17 mouse cellular contexts compared by ENCODE assay signal in genomic region chr11:95896446-95897179, GRCm38 (mm10). TPM values are rescaled to one million over a fixed set of nuclear protein-coding genes. Genes with fewer than 3 reads are reported as not detected.
A peak's percentile ranks its signal among the peaks of the same experiment; 100 is the strongest.
DNase-seq lines count a peak whose midpoint lies in the region; ATAC-seq lines count a peak whose summit lies in the region.
"Had no signal": no experiment of that assay in that cellular context is flagged by ENCODE, and none has a peak within 500 bp of the region (broad histone marks: within the 10 kb centered on the region; RNA-seq: fewer than 3 reads in every experiment).

No protein-coding gene starts in this region.

- H3K4me2 ChIP-seq in forebrain, embryonic 16.5 days (ENCODE audit: low read length) = no peak overlapping the region
- H3K4me2 ChIP-seq: embryonic facial prominence, embryonic 12.5 days; limb, embryonic 12.5 days; neural tube, embryonic 12.5 days had no signal

- H3K9me3 ChIP-seq in forebrain, embryonic 16.5 days (ENCODE audit: control insufficient read depth, low read length) = no peaks in the 10 kb centered on the region
- H3K9me3 ChIP-seq: embryonic facial prominence, embryonic 12.5 days; limb, embryonic 12.5 days; neural tube, embryonic 12.5 days had no signal

- no peaks in the 10 kb centered on the region for H3K4me1 ChIP-seq in forebrain, embryonic 16.5 days (replicated peaks; ENCODE audit: control insufficient read depth, insufficient read depth, low read length)
- H3K4me1 ChIP-seq: embryonic facial prominence, embryonic 12.5 days; limb, embryonic 12.5 days; neural tube, embryonic 12.5 days had no signal

- H3K9ac ChIP-seq in forebrain, embryonic 16.5 days (replicated peaks; ENCODE audit: low read depth, low read length) = no peak overlapping the region
- H3K9ac ChIP-seq: embryonic facial prominence, embryonic 12.5 days; limb, embryonic 12.5 days; neural tube, embryonic 12.5 days had no signal

- no peaks in the 10 kb centered on the region for H3K36me3 ChIP-seq in forebrain, embryonic 16.5 days (ENCODE audit: control insufficient read depth, insufficient read depth)
- H3K36me3 ChIP-seq: embryonic facial prominence, embryonic 12.5 days; limb, embryonic 12.5 days; neural tube, embryonic 12.5 days had no signal

- H3K27me3 ChIP-seq in forebrain, embryonic 16.5 days (replicated peaks; ENCODE audit: control insufficient read depth, insufficient read depth, low read length) = no peaks in the 10 kb centered on the region
- H3K27me3 ChIP-seq: embryonic facial prominence, embryonic 12.5 days; limb, embryonic 12.5 days; neural tube, embryonic 12.5 days had no signal

- DNase-seq in A20 (ENCODE audit: low read depth, low spot score) = peak; percentile 76
- DNase-seq in CD4-positive helper T cell, adult 2 months (ENCODE audit: low read depth, low spot score) = peak; percentile 44
- no peak for DNase-seq in layer of hippocampus, adult 8-10 months (ENCODE audit: low spot score in 2 of 2)
- no peak for DNase-seq in right cerebral cortex, adult 2 months (ENCODE audit: low spot score in 2 of 2)
- DNase-seq in neural tube, embryonic 10.5 days (ENCODE audit: extremely low spot score, low spot score) = no peak
- DNase-seq: adrenal gland, adult 2 months; cerebellum, adult 18-20 months; kidney, adult 11 months; lung, postnatal 4 days had no signal

- H3K27ac ChIP-seq in forebrain, embryonic 16.5 days (ENCODE audit: low read length) = no peak overlapping the region
- H3K27ac ChIP-seq: embryonic facial prominence, embryonic 12.5 days; limb, embryonic 12.5 days; neural tube, embryonic 12.5 days had no signal

- no peak overlapping the region for H3K4me3 ChIP-seq in forebrain, embryonic 16.5 days (replicated peaks; ENCODE audit: low read length)
- H3K4me3 ChIP-seq: embryonic facial prominence, embryonic 12.5 days; limb, embryonic 12.5 days; neural tube, embryonic 12.5 days had no signal

- ATAC-seq in granulocyte monocyte progenitor cell, adult 5-6 weeks (replicated peaks; ENCODE audit: poor library complexity, severe bottlenecking) = peak; percentile 87
- peak; percentile 79 for ATAC-seq in megakaryocyte progenitor cell, adult 5-6 weeks (replicated peaks; ENCODE audit: poor library complexity)
- ATAC-seq in forebrain, embryonic 16.5 days = no peak
- ATAC-seq: forebrain, embryonic 14.5 days had no signal

- 85% methylated on average over 14 of the region's 14 CpGs for WGBS in forebrain, embryonic 16.5 days

RNA-seq across cellular contexts. Expression of gene B4galnt2, which starts 18.1 kb away (rescaled TPM):
- total RNA-seq in granulocyte monocyte progenitor cell, adult 5-6 weeks (2014; fragmentation: Nextera tagmentation) = not detected in 2 replicates
- not detected in 2 replicates for total RNA-seq in granulocyte monocyte progenitor cell, adult 5-6 weeks (2017)
- not detected in 2 replicates for total RNA-seq in megakaryocyte progenitor cell, adult 5-6 weeks (2015)
- total RNA-seq in megakaryocyte progenitor cell, adult 5-6 weeks (2017) = not detected in 2 replicates
- not detected in 2 replicates for polyA plus RNA-seq in forebrain, embryonic 16.5 days (2015; fragmentation: Nextera tagmentation; extraction: Ambion mirVana)
- total RNA-seq in layer of hippocampus, adult 8-10 months (2022) = not detected
- total RNA-seq: adrenal gland, adult 2 months; heart, postnatal 25 days had no signal
- polyA plus RNA-seq: adrenal gland, adult 2 months; embryonic facial prominence, embryonic 12.5 days; forebrain, embryonic 14.5 days; limb, embryonic 12.5 days; neural tube, embryonic 12.5 days had no signal

RNA-seq across cellular contexts. Expression of gene Abi3, which starts 54.3 kb away (rescaled TPM):
- total RNA-seq in granulocyte monocyte progenitor cell, adult 5-6 weeks (2014; fragmentation: Nextera tagmentation) = 5.1 and 7.0 TPM in 2 replicates
- 1.9 and 2.4 TPM in 2 replicates for total RNA-seq in granulocyte monocyte progenitor cell, adult 5-6 weeks (2017)
- 1.5 and 5.0 TPM in 2 replicates for total RNA-seq in megakaryocyte progenitor cell, adult 5-6 weeks (2015)
- 1.8 and 3.0 TPM in 2 replicates for total RNA-seq in megakaryocyte progenitor cell, adult 5-6 weeks (2017)
- 1.5 and 2.0 TPM in 2 replicates for polyA plus RNA-seq in forebrain, embryonic 16.5 days (2015; fragmentation: Nextera tagmentation; extraction: Ambion mirVana)
- total RNA-seq in layer of hippocampus, adult 8-10 months (2022) = 10 to 100 TPM in 2 of 4 experiments, 1 to 10 TPM in 2; 5.0 to 38.5 (median 21.7) TPM

RNA-seq across cellular contexts. Expression of gene Gngt2, which starts 59.6 kb away (rescaled TPM):
- 2.7 and 24.3 TPM in 2 replicates for total RNA-seq in granulocyte monocyte progenitor cell, adult 5-6 weeks (2014; fragmentation: Nextera tagmentation)
- 7.7 and 13.4 TPM in 2 replicates for total RNA-seq in granulocyte monocyte progenitor cell, adult 5-6 weeks (2017)
- 4.3 and 9.3 TPM in 2 replicates for total RNA-seq in megakaryocyte progenitor cell, adult 5-6 weeks (2015)
- 4.0 TPM in 2 replicates for total RNA-seq in megakaryocyte progenitor cell, adult 5-6 weeks (2017)
- polyA plus RNA-seq in forebrain, embryonic 16.5 days (2015; fragmentation: Nextera tagmentation; extraction: Ambion mirVana) = 2.7 and 2.9 TPM in 2 replicates
- 10 to 100 TPM in 2 of 4 experiments, 1 to 10 TPM in 2; 1.4 to 20.3 (median 11.8) TPM for total RNA-seq in layer of hippocampus, adult 8-10 months (2022)

Comparison
In these comparisons a context has a peak if more than half of its experiments do, and no peak if none do; other contexts are left out.
1. DNase-seq: peak in A20 (single experiment) and CD4-positive helper T cell, adult 2 months (single experiment); none in layer of hippocampus, adult 8-10 months (0 of 2), right cerebral cortex, adult 2 months (0 of 2) and neural tube, embryonic 10.5 days (single experiment).